Mouse (Mus musculus) G1E (cell line): ENCODE measurements around the gene Abl1.

Experiments
- CTCF ChIP-seq: IDR thresholded peaks from 2 replicates; pipeline ENCODE4 v1.5.1; 2012; ENCODE audit warnings: low read depth, low read length, inconsistent platforms, mixed read lengths
- GATA2 ChIP-seq: IDR thresholded peaks from 2 replicates; pipeline ENCODE4 v1.6.1; 2012; ENCODE audit warnings: low read depth, low read length, inconsistent platforms, borderline replicate concordance

- TF ChIP-seq CTCF = no peak
- no peak for TF ChIP-seq GATA2
Observed at GRCm38 (mm10) chr2:31656374-31656773, 31.8 kb upstream of the Abl1 start.
